Mouse (Mus musculus): Measurements from ENCODE around the gene Lgals9.

DNA sequence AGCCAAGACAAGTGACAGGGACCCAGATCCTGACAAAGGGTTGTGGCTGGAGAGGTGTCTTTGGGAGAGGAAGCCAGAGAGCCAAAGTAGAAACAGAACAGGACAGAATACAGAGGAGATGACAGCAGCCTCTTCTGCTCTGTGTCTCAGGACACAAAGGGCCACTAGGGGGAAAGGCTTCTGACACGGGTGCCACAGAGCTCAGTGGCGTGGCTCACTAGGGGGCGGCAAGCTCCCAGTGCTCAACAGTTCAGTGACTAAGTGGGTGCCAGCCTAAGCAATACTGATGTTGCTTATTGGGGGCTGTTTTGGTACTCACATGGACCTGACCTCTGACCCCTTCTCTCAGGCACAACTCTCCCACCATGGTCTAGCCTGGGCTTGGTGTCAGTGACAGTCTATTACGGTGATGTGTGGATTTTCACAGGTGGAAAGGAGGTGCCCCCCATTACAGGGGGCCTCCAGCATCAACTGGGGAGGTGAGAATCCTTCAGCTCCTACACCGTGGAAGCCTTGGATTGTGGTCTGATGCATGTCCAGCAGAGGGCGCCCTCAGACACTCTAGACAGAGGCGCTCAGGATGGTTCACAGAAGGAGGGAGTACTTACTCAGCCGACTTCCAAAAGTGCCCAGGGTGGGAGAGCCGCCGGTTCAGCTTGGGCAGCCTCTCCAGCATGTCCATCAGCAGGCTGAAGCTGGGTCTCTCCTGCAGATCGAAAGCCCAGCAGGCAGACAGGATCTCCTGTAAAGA, 34.4 kb upstream of the Lgals9 start:
- peak; percentile 53; the same call in 1 of the 2 replicates for TF ChIP-seq CTCF (IDR thresholded peaks at IDR 0.05; ENCODE audit: insufficient read depth, low read depth, low read length)
- TF ChIP-seq POLR2A (IDR thresholded peaks at IDR 0.05; ENCODE audit: insufficient read depth, low read depth, low read length), result no peak

Data from olfactory bulb, adult 2 months (tissue).